Mouse (Mus musculus): Measurements from ENCODE around the gene Gab2.

The Gab2 gene

GRCm38 (mm10) chr7:97251638-97252037 is 170.3 kb downstream of the Gab2 start:
- DNase-seq (ENCODE audit: low spot score): no peak

- DNase-seq (ENCODE audit: low spot score): no peak
Measured at GRCm38 (mm10) chr7:97262541-97262940, 181.2 kb downstream of the Gab2 start.

GRCm38 (mm10) chr7:97270367-97270766 is 189.0 kb downstream of the Gab2 start:
- no peak for DNase-seq (ENCODE audit: low spot score)

- DNase-seq (ENCODE audit: low spot score): no peak
Measured at GRCm38 (mm10) chr7:97271068-97271467, 189.7 kb downstream of the Gab2 start.

- DNase-seq (ENCODE audit: low spot score): no peak
Measured at GRCm38 (mm10) chr7:97296986-97297385, 215.6 kb downstream of the Gab2 start.

GRCm38 (mm10) chr7:97297466-97297865 is 216.1 kb downstream of the Gab2 start:
- DNase-seq (ENCODE audit: low spot score): peak; percentile 79

GRCm38 (mm10) chr7:97298279-97298678 is 216.9 kb downstream of the Gab2 start:
- DNase-seq (ENCODE audit: low spot score): no peak

- DNase-seq (ENCODE audit: low spot score): peak; percentile 1
Measured at GRCm38 (mm10) chr7:97298943-97299342, 217.6 kb downstream of the Gab2 start.

- DNase-seq (ENCODE audit: low spot score): no peak
Measured at GRCm38 (mm10) chr7:97300914-97301313, 219.5 kb downstream of the Gab2 start.

GRCm38 (mm10) chr7:97301321-97301720 is 219.9 kb downstream of the Gab2 start:
- no peak for DNase-seq (ENCODE audit: low spot score)

GRCm38 (mm10) chr7:97302261-97302660 is 220.9 kb downstream of the Gab2 start:
- DNase-seq (ENCODE audit: low spot score): no peak

- no peak for DNase-seq (ENCODE audit: low spot score)
Measured at GRCm38 (mm10) chr7:97302876-97303275, 221.5 kb downstream of the Gab2 start.

- DNase-seq (ENCODE audit: low spot score): peak; percentile 2
Measured at GRCm38 (mm10) chr7:97303614-97304013, 222.2 kb downstream of the Gab2 start.

GRCm38 (mm10) chr7:97304471-97304870 is 223.1 kb downstream of the Gab2 start:
- DNase-seq (ENCODE audit: low spot score): no peak

- DNase-seq (ENCODE audit: low spot score): no peak
Measured at GRCm38 (mm10) chr7:97305206-97305605, 223.8 kb downstream of the Gab2 start.

- no peak for DNase-seq (ENCODE audit: low spot score)
Measured at GRCm38 (mm10) chr7:97306813-97307212, 225.4 kb downstream of the Gab2 start.

GRCm38 (mm10) chr7:97307546-97307945 is 226.2 kb downstream of the Gab2 start:
- DNase-seq (ENCODE audit: low spot score): no peak

GRCm38 (mm10) chr7:97309461-97310340 is 228.3 kb downstream of the Gab2 start:
- DNase-seq (ENCODE audit: low spot score): no peak

GRCm38 (mm10) chr7:97310341-97310635 is 228.9 kb downstream of the Gab2 start:
- DNase-seq (ENCODE audit: low spot score): no peak

- no peak for DNase-seq (ENCODE audit: low spot score)
Measured at GRCm38 (mm10) chr7:97311620-97312019, 230.2 kb downstream of the Gab2 start.

- DNase-seq (ENCODE audit: low spot score): no peak
Measured at GRCm38 (mm10) chr7:97312196-97312595, 230.8 kb downstream of the Gab2 start.

- DNase-seq (ENCODE audit: low spot score): no peak
Measured at GRCm38 (mm10) chr7:97312856-97313255, 231.5 kb downstream of the Gab2 start.

GRCm38 (mm10) chr7:97313364-97313995 is 232.1 kb downstream of the Gab2 start:
- DNase-seq (ENCODE audit: low spot score): no peak

- no peak for DNase-seq (ENCODE audit: low spot score)
Measured at GRCm38 (mm10) chr7:97314646-97315045, 233.3 kb downstream of the Gab2 start.

Measured in embryo, embryonic 10 days (tissue).